Mouse (Mus musculus) MEL (cell line): Measurements from ENCODE around the gene Rfc5. TPM values are rescaled to one million over a fixed set of nuclear protein-coding genes. Genes with fewer than 3 reads are reported as not detected.

Experiments
- DNase-seq: peaks from one replicate; pipeline ENCODE4 v3.0.0; 2011; ENCODE audit warnings: low read depth, low spot score
- H3K27ac ChIP-seq: 2 replicates; pipeline ENCODE4 v1.5.1; 2012; ENCODE audit warnings: low read depth, mild to moderate bottlenecking, control low read depth, low read length, moderate library complexity; ENCODE audit not compliant: control insufficient read depth
- H3K27me3 ChIP-seq, 2 experiments: fragments of 150-350 bp in 1 of 2; sonication (generic) in 1 of 2; 2 replicates each; pipeline ENCODE4 v1.6.1; 2012; ENCODE audit warnings: low read length in 2 of 2, mild to moderate bottlenecking in 2 of 2, improper control_type of control experiment in 1 of 2, moderate library complexity in 1 of 2; ENCODE audit not compliant: insufficient read depth in 2 of 2, control insufficient read depth in 1 of 2
- H3K36me3 ChIP-seq, 2 experiments: 2 replicates each; pipeline ENCODE4 v1.6.1; 2012 to 2014; ENCODE audit warnings: low read length in 2 of 2, improper control_type of control experiment in 1 of 2, inconsistent platforms in 1 of 2, mild to moderate bottlenecking in 1 of 2; ENCODE audit not compliant: insufficient read depth in 2 of 2, control insufficient read depth in 1 of 2
- H3K4me1 ChIP-seq, 2 experiments: fragments of 150-350 bp in 1 of 2; sonication (generic) in 1 of 2; 2 replicates each; pipeline ENCODE4 v1.6.1; 2012; ENCODE audit warnings: low read length in 2 of 2, improper control_type of control experiment in 1 of 2, mild to moderate bottlenecking in 1 of 2; ENCODE audit not compliant: insufficient read depth in 2 of 2, control insufficient read depth in 1 of 2
- H3K4me3 ChIP-seq, 2 experiments: fragments of 150-350 bp in 1 of 2; sonication (generic) in 1 of 2; 2 replicates each; pipeline ENCODE4 v1.5.1; 2012; ENCODE audit warnings: low read depth in 2 of 2, low read length in 2 of 2, mild to moderate bottlenecking in 2 of 2, moderate library complexity in 2 of 2, control low read depth in 1 of 2, improper control_type of control experiment in 1 of 2; ENCODE audit not compliant: control insufficient read depth in 1 of 2, insufficient read depth in 1 of 2
- H3K79me2 ChIP-seq: 2 replicates; pipeline ENCODE4 v1.6.1; 2012; ENCODE audit warnings: mild to moderate bottlenecking, low read length, moderate library complexity; ENCODE audit not compliant: control insufficient read depth, poor library complexity, insufficient read depth
- H3K9ac ChIP-seq: 2 replicates; pipeline ENCODE4 v1.6.1; 2012; ENCODE audit warnings: low read depth, mild to moderate bottlenecking, control low read depth, low read length, moderate library complexity; ENCODE audit not compliant: control insufficient read depth, poor library complexity, severe bottlenecking
- H3K9me3 ChIP-seq: fragments of 150-350 bp; sonication (generic); replicated peaks from 2 replicates; pipeline ENCODE4 v1.6.1; 2012; ENCODE audit warnings: mild to moderate bottlenecking, low read length, improper control_type of control experiment, moderate library complexity; ENCODE audit not compliant: insufficient read depth
- BHLHE40 ChIP-seq: IDR thresholded peaks from 2 replicates; pipeline ENCODE4 v1.6.1; 2012; ENCODE audit warnings: low read depth, mild to moderate bottlenecking, inconsistent platforms, low read length, improper control_type of control experiment, borderline replicate concordance
- CHD1 ChIP-seq: IDR thresholded peaks from 2 replicates; pipeline ENCODE4 v1.6.1; 2012; ENCODE audit warnings: low read depth, mild to moderate bottlenecking, inconsistent platforms, low read length, improper control_type of control experiment
- CHD2 ChIP-seq: IDR thresholded peaks from 2 replicates; pipeline ENCODE4 v1.6.1; 2011; ENCODE audit warnings: low read length, improper control_type of control experiment
- CTCF ChIP-seq, 3 experiments: IDR thresholded peaks in 2 of 3; conservative IDR thresholded peaks in 1 of 3; 2 replicates each; pipeline ENCODE4 v1.5.1; 2011 to 2012; ENCODE audit warnings: low read length in 3 of 3, low read depth in 2 of 3, mild to moderate bottlenecking in 2 of 3, improper control_type of control experiment in 1 of 3, inconsistent platforms in 1 of 3, mixed read lengths in 1 of 3, moderate library complexity in 1 of 3; ENCODE audit not compliant: control insufficient read depth in 1 of 3, insufficient read depth in 1 of 3, poor library complexity in 1 of 3, severe bottlenecking in 1 of 3
- E2F4 ChIP-seq: IDR thresholded peaks from 2 replicates; pipeline ENCODE4 v1.6.1; 2011; ENCODE audit warnings: low read depth, low read length, improper control_type of control experiment, borderline replicate concordance
- ELF1 ChIP-seq: IDR thresholded peaks from 2 replicates; pipeline ENCODE4 v1.6.1; 2014; ENCODE audit warnings: low read depth, mild to moderate bottlenecking, inconsistent platforms, low read length, improper control_type of control experiment, moderate library complexity
- EP300 ChIP-seq, 2 experiments: IDR thresholded peaks; 2 replicates each; pipeline ENCODE4 v1.6.1; 2011; ENCODE audit warnings: improper control_type of control experiment in 2 of 2, low read length in 2 of 2, low read depth in 1 of 2, mild to moderate bottlenecking in 1 of 2
- ETS1 ChIP-seq: IDR thresholded peaks from 2 replicates; pipeline ENCODE4 v1.6.1; 2012; ENCODE audit warnings: low read depth, mild to moderate bottlenecking, inconsistent platforms, low read length, improper control_type of control experiment, moderate library complexity
- GABPA ChIP-seq: IDR thresholded peaks from 2 replicates; pipeline ENCODE4 v1.6.1; 2012; ENCODE audit warnings: low read depth, mild to moderate bottlenecking, inconsistent platforms, low read length, improper control_type of control experiment, moderate library complexity
- GATA1 ChIP-seq: IDR thresholded peaks from 2 replicates; pipeline ENCODE4 v1.6.1; 2011; ENCODE audit warnings: low read depth, low read length, improper control_type of control experiment
- HCFC1 ChIP-seq: IDR thresholded peaks from 2 replicates; pipeline ENCODE4 v1.6.1; 2012; ENCODE audit warnings: low read depth, mild to moderate bottlenecking, inconsistent platforms, low read length, improper control_type of control experiment, moderate library complexity
- JUND ChIP-seq: IDR thresholded peaks from 2 replicates; pipeline ENCODE4 v1.6.1; 2011; ENCODE audit warnings: low read depth, mild to moderate bottlenecking, improper control_type of control experiment, low read length
- KAT2A ChIP-seq: conservative IDR thresholded peaks from 2 replicates; pipeline ENCODE4 v1.6.1; 2012; ENCODE audit warnings: low read depth, low read length, improper control_type of control experiment, inconsistent platforms
- MAFK ChIP-seq: IDR thresholded peaks from 2 replicates; pipeline ENCODE4 v1.6.1; 2011; ENCODE audit warnings: low read depth, mild to moderate bottlenecking, low read length, improper control_type of control experiment, borderline replicate concordance
- MAX ChIP-seq: IDR thresholded peaks from 2 replicates; pipeline ENCODE4 v1.6.1; 2011; ENCODE audit warnings: low read length, improper control_type of control experiment
- MAZ ChIP-seq: IDR thresholded peaks from 2 replicates; pipeline ENCODE4 v1.6.1; 2012; ENCODE audit warnings: low read depth, mild to moderate bottlenecking, inconsistent platforms, low read length, improper control_type of control experiment
- MEF2A ChIP-seq: IDR thresholded peaks from 2 replicates; pipeline ENCODE4 v1.6.1; 2014; ENCODE audit warnings: low read depth, mild to moderate bottlenecking, inconsistent platforms, low read length, improper control_type of control experiment; ENCODE audit not compliant: poor library complexity, insufficient replicate concordance, severe bottlenecking; ENCODE audit errors: extremely low read depth
- MYB ChIP-seq: IDR thresholded peaks from 2 replicates; pipeline ENCODE4 v1.6.1; 2011; ENCODE audit warnings: mild to moderate bottlenecking, low read depth, low read length, improper control_type of control experiment
- MYC ChIP-seq: IDR thresholded peaks from 2 replicates; pipeline ENCODE4 v1.6.1; 2011; ENCODE audit warnings: low read depth, mild to moderate bottlenecking, low read length, improper control_type of control experiment, moderate library complexity
- NELFE ChIP-seq: IDR thresholded peaks from 2 replicates; pipeline ENCODE4 v1.6.1; 2011; ENCODE audit warnings: low read depth, low read length, improper control_type of control experiment
- NRF1 ChIP-seq: IDR thresholded peaks from 2 replicates; pipeline ENCODE4 v1.6.1; 2014; ENCODE audit warnings: low read depth, mild to moderate bottlenecking, inconsistent platforms, low read length, improper control_type of control experiment, moderate library complexity; ENCODE audit not compliant: poor library complexity, insufficient read depth, severe bottlenecking
- POLR2A ChIP-seq, 2 experiments: IDR thresholded peaks; 2 replicates each; pipeline ENCODE4 v1.6.1; 2011 to 2012; ENCODE audit warnings: low read length in 2 of 2, mild to moderate bottlenecking in 2 of 2, control low read depth in 1 of 2, improper control_type of control experiment in 1 of 2, low read depth in 1 of 2, moderate library complexity in 1 of 2; ENCODE audit not compliant: control insufficient read depth in 1 of 2, insufficient read depth in 1 of 2, poor library complexity in 1 of 2
- POLR2AphosphoS2 ChIP-seq: IDR thresholded peaks from 2 replicates; pipeline ENCODE4 v1.6.1; 2011; ENCODE audit warnings: low read length, improper control_type of control experiment
- POLR2AphosphoS5 ChIP-seq: IDR thresholded peaks from 2 replicates; pipeline ENCODE4 v1.6.1; 2012; ENCODE audit warnings: low read depth, borderline replicate concordance, mild to moderate bottlenecking, inconsistent platforms, low read length, moderate library complexity, mixed read lengths
- RAD21 ChIP-seq: IDR thresholded peaks from 2 replicates; pipeline ENCODE4 v1.6.1; 2011; ENCODE audit warnings: mild to moderate bottlenecking, low read depth, low read length, improper control_type of control experiment
- RCOR1 ChIP-seq: IDR thresholded peaks from 2 replicates; pipeline ENCODE4 v1.6.1; 2012; ENCODE audit warnings: low read depth, mild to moderate bottlenecking, inconsistent platforms, low read length, improper control_type of control experiment
- SIN3A ChIP-seq: IDR thresholded peaks from 2 replicates; pipeline ENCODE4 v1.6.1; 2012; ENCODE audit warnings: low read length, improper control_type of control experiment, inconsistent platforms
- SMC3 ChIP-seq: IDR thresholded peaks from 2 replicates; pipeline ENCODE4 v1.6.1; 2011; ENCODE audit warnings: low read depth, low read length, improper control_type of control experiment
- TAL1 ChIP-seq: IDR thresholded peaks from 2 replicates; pipeline ENCODE4 v1.6.1; 2012; ENCODE audit warnings: mild to moderate bottlenecking, inconsistent platforms, low read length, moderate library complexity, mixed read lengths
- TBP ChIP-seq: IDR thresholded peaks from 2 replicates; pipeline ENCODE4 v1.8.0; 2011; ENCODE audit warnings: low read depth, low read length, improper control_type of control experiment
- UBTF ChIP-seq: IDR thresholded peaks from 2 replicates; pipeline ENCODE4 v1.6.1; 2012; ENCODE audit warnings: low read depth, mild to moderate bottlenecking, inconsistent platforms, low read length, improper control_type of control experiment, moderate library complexity, borderline replicate concordance; ENCODE audit not compliant: insufficient read depth
- USF1 ChIP-seq: IDR thresholded peaks from 2 replicates; pipeline ENCODE4 v1.6.1; 2014; ENCODE audit warnings: low read depth, mild to moderate bottlenecking, inconsistent platforms, low read length, improper control_type of control experiment, moderate library complexity
- USF2 ChIP-seq, 2 experiments: IDR thresholded peaks; 2 replicates each; pipeline ENCODE4 v1.6.1; 2011 to 2012; ENCODE audit warnings: improper control_type of control experiment in 2 of 2, low read length in 2 of 2, borderline replicate concordance in 1 of 2, inconsistent platforms in 1 of 2, low read depth in 1 of 2, mild to moderate bottlenecking in 1 of 2; ENCODE audit not compliant: insufficient read depth in 1 of 2
- ZC3H11A ChIP-seq: IDR thresholded peaks from 2 replicates; pipeline ENCODE4 v1.6.1; 2012; ENCODE audit warnings: low read depth, mild to moderate bottlenecking, inconsistent platforms, low read length, improper control_type of control experiment
- ZKSCAN1 ChIP-seq: IDR thresholded peaks from 2 replicates; pipeline ENCODE4 v1.6.1; 2012; ENCODE audit warnings: low read depth, mild to moderate bottlenecking, inconsistent platforms, low read length, improper control_type of control experiment, moderate library complexity
- ZMIZ1 ChIP-seq: IDR thresholded peaks from 2 replicates; pipeline ENCODE4 v1.6.1; 2012; ENCODE audit warnings: low read depth, mild to moderate bottlenecking, inconsistent platforms, low read length, improper control_type of control experiment, moderate library complexity
- ZNF384 ChIP-seq: IDR thresholded peaks from 2 replicates; pipeline ENCODE4 v1.6.1; 2012; ENCODE audit warnings: low read depth, mild to moderate bottlenecking, inconsistent platforms, low read length, improper control_type of control experiment
- polyA plus RNA-seq, 2 experiments: library from polyadenylated mRNA; stranded (reverse) in 1 of 2; unstranded in 1 of 2; fragments of >175 nt in 1 of 2; fragments of >200 nt in 1 of 2; gene quantifications; 2 replicates each; pipeline versions ENCODE4 v1.2.1 to v1.2.4; 2012; ENCODE audit warnings: low replicate concordance in 2 of 2, low read depth in 1 of 2; ENCODE audit not compliant: insufficient read length in 2 of 2, insufficient read depth in 1 of 2, missing spikeins in 1 of 2
- total RNA-seq: library from RNA; depleted of rRNA; stranded (reverse); fragments of 300-350 nt; gene quantifications from 2 replicates; pipeline ENCODE4 v1.2.3, GENCODE M21; 2012

Rfc5 gene
- total and polyA plus RNA-seq, 3 experiments = 98.9 to 158 TPM; not detected in 1

GRCm38 (mm10) chr5:117345432-117345976 is 43.3 kb downstream of the Rfc5 start:
- peak overlapping the region; percentile 6; the same call in 1 of the 2 replicates for H3K9ac ChIP-seq
- peak overlapping the region; percentile 9; the same call in 1 of the 2 replicates for H3K27ac ChIP-seq
- no peak overlapping the region for H3K4me3 ChIP-seq
- H3K4me1 ChIP-seq = peaks cover 2 to 5% of the 10 kb centered on the region in 2 experiments; a peak in 3 of 4 replicates
- H3K36me3 ChIP-seq = peaks cover 0 to 5% of the 10 kb centered on the region in 2 experiments; a peak in 1 of 4 replicates
- no peaks in the 10 kb centered on the region for H3K9me3 ChIP-seq
- peak; percentile 87 for DNase-seq
- no peaks in the 10 kb centered on the region for H3K79me2 ChIP-seq
- H3K27me3 ChIP-seq = no peaks in the 10 kb centered on the region
- no peak for TF ChIP-seq USF2 (IDR thresholded peaks at IDR 0.05; ENCODE audit: borderline replicate concordance in 1 of 2, insufficient read depth in 1 of 2, low read depth in 1 of 2, low read length in 2 of 2)
- TF ChIP-seq SIN3A = no peak; the same call in 1 of the 2 replicates
- no peak for TF ChIP-seq CTCF (IDR thresholded peaks at IDR 0.05 in 2 of 3, conservative IDR thresholded peaks at IDR 0.05 in 1 of 3; ENCODE audit: control insufficient read depth in 1 of 3, insufficient read depth in 1 of 3, low read depth in 2 of 3, low read length in 3 of 3, poor library complexity in 1 of 3, severe bottlenecking in 1 of 3)
- TF ChIP-seq ELF1 = peak; percentile 59; the same call in 1 of the 2 replicates
- no peak for TF ChIP-seq KAT2A
- TF ChIP-seq ETS1 = no peak
- TF ChIP-seq USF1 = no peak
- TF ChIP-seq GATA1 = peak; percentile 79
- no peak for TF ChIP-seq GABPA
- TF ChIP-seq MAX = no peak
- peak; percentile 60 for TF ChIP-seq NELFE
- TF ChIP-seq E2F4 = no peak
- TF ChIP-seq TBP = peak; percentile 64
- TF ChIP-seq CHD1 = no peak
- TF ChIP-seq MYC = no peak
- no peak for TF ChIP-seq MYB
- no peak for TF ChIP-seq POLR2AphosphoS5
- no peak for TF ChIP-seq ZKSCAN1
- TF ChIP-seq ZC3H11A = no peak
- TF ChIP-seq POLR2A (IDR thresholded peaks at IDR 0.05; ENCODE audit: control insufficient read depth in 1 of 2, insufficient read depth in 1 of 2, low read depth in 1 of 2, low read length in 2 of 2, poor library complexity in 1 of 2) = peak in 1 of 2 experiments; percentile 33; a peak in 1 of 4 replicates
- TF ChIP-seq ZMIZ1 = no peak
- peak; percentile 23; the same call in 1 of the 2 replicates for TF ChIP-seq CHD2
- TF ChIP-seq MAFK = no peak
- TF ChIP-seq HCFC1 = peak; percentile 63
- TF ChIP-seq MEF2A = no peak
- TF ChIP-seq BHLHE40 = no peak
- no peak for TF ChIP-seq RCOR1
- TF ChIP-seq TAL1 = no peak
- no peak for TF ChIP-seq RAD21
- no peak for TF ChIP-seq ZNF384
- no peak for TF ChIP-seq UBTF
- no peak for TF ChIP-seq POLR2AphosphoS2
- no peak for TF ChIP-seq JUND
- TF ChIP-seq EP300 (IDR thresholded peaks at IDR 0.05; ENCODE audit: low read depth in 1 of 2, low read length in 2 of 2) = no peak
- peak; percentile 94 for TF ChIP-seq MAZ
- no peak for TF ChIP-seq NRF1
- TF ChIP-seq SMC3 = no peak
